ENCODE assay signal across 11 mouse cellular contexts in genomic region chr12:109068738-109069137, GRCm38 (mm10). TPM values are rescaled to one million over a fixed set of nuclear protein-coding genes. Genes with fewer than 3 reads are reported as not detected.
DNase-seq lines count a peak whose midpoint lies in the region; ATAC-seq and TF ChIP-seq lines count a peak whose summit lies in the region.
"Had no signal": no experiment of that assay in that cellular context is flagged by ENCODE, and none has a peak within 500 bp of the region (broad histone marks: within the 10 kb centered on the region; RNA-seq: fewer than 3 reads in every experiment).

No protein-coding gene starts in this region.

- no peaks in the 10 kb centered on the region for H3K36me3 ChIP-seq in kidney, embryonic 16.5 days (ENCODE audit: insufficient read depth, low read length)
- no peaks in the 10 kb centered on the region for H3K36me3 ChIP-seq in kidney, adult 2 months (ENCODE audit: control insufficient read depth, insufficient read depth, low read length)
- no peaks in the 10 kb centered on the region for H3K36me3 ChIP-seq in forebrain, embryonic 16.5 days (ENCODE audit: control insufficient read depth, insufficient read depth)
- H3K36me3 ChIP-seq in limb, embryonic 14.5 days (ENCODE audit: control insufficient read depth, insufficient read depth, low read length): no peaks in the 10 kb centered on the region
- H3K36me3 ChIP-seq in stomach, embryonic 15.5 days: no peaks in the 10 kb centered on the region

- H3K9me3 ChIP-seq in kidney, embryonic 16.5 days (ENCODE audit: low read length): no peaks in the 10 kb centered on the region; the same call in 1 of the 2 replicates
- H3K9me3 ChIP-seq in forebrain, embryonic 16.5 days (ENCODE audit: control insufficient read depth, low read length): no peaks in the 10 kb centered on the region
- H3K9me3 ChIP-seq in limb, embryonic 14.5 days (ENCODE audit: control insufficient read depth, low read length): no peaks in the 10 kb centered on the region
- H3K9me3 ChIP-seq in stomach, embryonic 15.5 days: no peaks in the 10 kb centered on the region

- H3K27ac ChIP-seq in kidney, embryonic 16.5 days (ENCODE audit: low read length): no peak overlapping the region
- H3K27ac ChIP-seq in kidney, adult 2 months (ENCODE audit: insufficient read depth, low read depth, low read length): no peak overlapping the region
- no peak overlapping the region for H3K27ac ChIP-seq in forebrain, embryonic 16.5 days (ENCODE audit: low read length)
- no peak overlapping the region for H3K27ac ChIP-seq in limb, embryonic 14.5 days (replicated peaks; ENCODE audit: low read depth, low read length)
- H3K27ac ChIP-seq in stomach, embryonic 15.5 days: no peak overlapping the region

- H3K4me1 ChIP-seq in kidney, embryonic 16.5 days (ENCODE audit: insufficient read depth, low read length): peaks cover 13% of the 10 kb centered on the region
- no peaks in the 10 kb centered on the region for H3K4me1 ChIP-seq in kidney, adult 2 months (ENCODE audit: control insufficient read depth, insufficient read depth, low read length)
- peaks cover 16% of the 10 kb centered on the region for H3K4me1 ChIP-seq in forebrain, embryonic 16.5 days (replicated peaks; ENCODE audit: control insufficient read depth, insufficient read depth, low read length)
- peaks cover 8% of the 10 kb centered on the region; the same call in 1 of the 2 replicates for H3K4me1 ChIP-seq in limb, embryonic 14.5 days (ENCODE audit: control insufficient read depth, insufficient read depth, low read length)
- peaks cover 8% of the 10 kb centered on the region for H3K4me1 ChIP-seq in stomach, embryonic 15.5 days

- peaks cover 7% of the 10 kb centered on the region for H3K27me3 ChIP-seq in kidney, embryonic 16.5 days (ENCODE audit: insufficient read depth, low read length)
- H3K27me3 ChIP-seq in kidney, adult 2 months (replicated peaks; ENCODE audit: control insufficient read depth, insufficient read depth, low read length): no peaks in the 10 kb centered on the region
- H3K27me3 ChIP-seq in forebrain, embryonic 16.5 days (replicated peaks; ENCODE audit: control insufficient read depth, insufficient read depth, low read length): no peaks in the 10 kb centered on the region
- no peaks in the 10 kb centered on the region for H3K27me3 ChIP-seq in limb, embryonic 14.5 days (ENCODE audit: control insufficient read depth, insufficient read depth, low read length)
- 0 out of 2 replicates have a peak, but pooled peaks cover 5% of the 10 kb centered on the region for H3K27me3 ChIP-seq in stomach, embryonic 15.5 days (replicated peaks)

- no peak for ATAC-seq in kidney, embryonic 16.5 days (ENCODE audit: low FRiP score, low TSS enrichment)
- no peak for ATAC-seq in forebrain, embryonic 16.5 days
- ATAC-seq in limb, embryonic 14.5 days (ENCODE audit: low FRiP score, low read depth): no peak
- ATAC-seq in stomach, embryonic 15.5 days (ENCODE audit: insufficient read depth, low FRiP score, low read depth): no peak

- no peak for TF ChIP-seq POLR2A in kidney, adult 2 months (IDR thresholded peaks at IDR 0.05; ENCODE audit: low read depth, low read length)
- no peak for TF ChIP-seq POLR2A in limb, embryonic 14.5 days (IDR thresholded peaks at IDR 0.05; ENCODE audit: borderline replicate concordance, extremely low read depth, insufficient read depth, insufficient read length)

- H3K4me2 ChIP-seq in kidney, embryonic 16.5 days (replicated peaks; ENCODE audit: low read depth, low read length): peak overlapping the region; percentile 98
- H3K4me2 ChIP-seq in forebrain, embryonic 16.5 days (ENCODE audit: low read length): peak overlapping the region; percentile 72
- H3K4me2 ChIP-seq in limb, embryonic 14.5 days (replicated peaks; ENCODE audit: low read depth, low read length, severe bottlenecking): peak overlapping the region; percentile 89
- H3K4me2 ChIP-seq in stomach, embryonic 15.5 days: peak overlapping the region; percentile 73

- no peak for TF ChIP-seq CTCF in kidney, adult 2 months (conservative IDR thresholded peaks at IDR 0.05; ENCODE audit: insufficient read depth, insufficient read length, low read depth, low read length)

- 61% methylated on average over 7 of the region's 7 CpGs for WGBS in kidney, embryonic 16.5 days
- 70% methylated on average over 7 of the region's 7 CpGs for WGBS in kidney, adult 2 months
- WGBS in forebrain, embryonic 16.5 days: 74% methylated on average over 7 of the region's 7 CpGs
- WGBS in limb, embryonic 14.5 days: 59% methylated on average over 7 of the region's 7 CpGs
- 50% methylated on average over 7 of the region's 7 CpGs for WGBS in stomach, embryonic 15.5 days

- DNase-seq in kidney, adult 2 months: no peak
- DNase-seq in limb, embryonic 14.5 days (ENCODE audit: low spot score): no peak
- DNase-seq in spleen, adult 12 weeks (ENCODE audit: low spot score): no peak
- no peak for DNase-seq in urinary bladder, postnatal 14 days (ENCODE audit: low spot score)
- no peak for DNase-seq in T-cell, adult 2 months (ENCODE audit: low spot score)
- DNase-seq: cerebellum, adult 11-12 months; kidney, postnatal 25 days had no signal

- H3K4me3 ChIP-seq in kidney, embryonic 16.5 days (ENCODE audit: low read length): no peak overlapping the region
- no peak overlapping the region for H3K4me3 ChIP-seq in kidney, adult 2 months (ENCODE audit: insufficient read depth, low read depth, low read length)
- H3K4me3 ChIP-seq in forebrain, embryonic 16.5 days (replicated peaks; ENCODE audit: low read length): peak overlapping the region; percentile 60
- H3K4me3 ChIP-seq in limb, embryonic 14.5 days (replicated peaks; ENCODE audit: low read length): peak overlapping the region; percentile 56
- peak overlapping the region; percentile 48; the same call in 1 of the 2 replicates for H3K4me3 ChIP-seq in stomach, embryonic 15.5 days (replicated peaks)

- no peak overlapping the region for H3K9ac ChIP-seq in kidney, embryonic 16.5 days (replicated peaks; ENCODE audit: low read length)
- H3K9ac ChIP-seq in forebrain, embryonic 16.5 days (replicated peaks; ENCODE audit: low read depth, low read length): no peak overlapping the region
- peak overlapping the region; percentile 75; the same call in 1 of the 2 replicates for H3K9ac ChIP-seq in limb, embryonic 14.5 days (ENCODE audit: low read depth, low read length, severe bottlenecking)
- no peak overlapping the region for H3K9ac ChIP-seq in stomach, embryonic 15.5 days

RNA-seq across cellular contexts. Expression of gene Begain, which starts 0.7 kb away (rescaled TPM):
- polyA plus RNA-seq in kidney, embryonic 16.5 days (2015; fragmentation: Nextera tagmentation; extraction: Ambion mirVana): 3.4 and 3.7 TPM in 2 replicates
- 0.54 and 0.56 TPM in 2 replicates for polyA plus RNA-seq in kidney, adult 2 months (2012; rRNA removed)
- polyA plus RNA-seq in forebrain, embryonic 16.5 days (2015; fragmentation: Nextera tagmentation; extraction: Ambion mirVana): 16.1 and 22.6 TPM in 2 replicates
- polyA plus RNA-seq in limb, embryonic 14.5 days (2012; rRNA removed): 45.0 and 50.4 TPM in 2 replicates
- 16.5 and 17.6 TPM in 2 replicates for polyA plus RNA-seq in limb, embryonic 14.5 days (2014; fragmentation: Nextera tagmentation; extraction: Ambion mirVana)
- polyA plus RNA-seq in stomach, embryonic 15.5 days (2015; fragmentation: Nextera tagmentation; extraction: Ambion mirVana): 9.8 and 12.6 TPM in 2 replicates
- polyA plus RNA-seq: liver, adult 2 months had no signal

Comparison
In these comparisons a context has a peak if more than half of its experiments do, and no peak if none do; other contexts are left out.
1. H3K4me3 ChIP-seq: peak in forebrain, embryonic 16.5 days (single experiment), limb, embryonic 14.5 days (single experiment) and stomach, embryonic 15.5 days (single experiment); none in kidney, embryonic 16.5 days (single experiment) and kidney, adult 2 months (single experiment).
2. Peak in every context shown above with its lines, with median percentiles within 50 percentile points of each other: H3K4me2 ChIP-seq.